Mouse (Mus musculus) brown adipose tissue, adult 24 weeks (tissue): ENCODE data around the gene Gm4737. TPM values are rescaled to one million over a fixed set of nuclear protein-coding genes. Genes with fewer than 3 reads are reported as not detected.
"Not testable (repeated sequence)": the region's sequence is repeated elsewhere in the genome, so short reads cannot be mapped to it uniquely, and the experiment has no call there.

Source experiments
- H3K27ac ChIP-seq: fragments of 200-500 bp; replicated peaks from 2 replicates; pipeline ENCODE4 v1.5.1; 2012; ENCODE audit warnings: low read depth, mild to moderate bottlenecking, low read length
- H3K4me1 ChIP-seq: fragments of 200-500 bp; 2 replicates; pipeline ENCODE4 v1.6.1; 2012; ENCODE audit warnings: low read length, mixed read lengths; ENCODE audit not compliant: control insufficient read depth, insufficient read depth, insufficient read length
- H3K4me3 ChIP-seq: fragments of 200-500 bp; 2 replicates; pipeline ENCODE4 v1.5.1; 2012; ENCODE audit warnings: low read depth, mild to moderate bottlenecking, low read length, moderate library complexity; ENCODE audit not compliant: insufficient read depth
- polyA plus RNA-seq: library from polyadenylated mRNA; stranded (reverse); fragments of >200 nt; gene quantifications from 2 replicates; pipeline ENCODE4 v1.2.4, GENCODE M21; 2012; ENCODE audit not compliant: missing spikeins, insufficient read depth, insufficient read length

Gm4737 gene
- polyA plus RNA-seq: 5.3 and 14.3 TPM in 2 replicates

DNA sequence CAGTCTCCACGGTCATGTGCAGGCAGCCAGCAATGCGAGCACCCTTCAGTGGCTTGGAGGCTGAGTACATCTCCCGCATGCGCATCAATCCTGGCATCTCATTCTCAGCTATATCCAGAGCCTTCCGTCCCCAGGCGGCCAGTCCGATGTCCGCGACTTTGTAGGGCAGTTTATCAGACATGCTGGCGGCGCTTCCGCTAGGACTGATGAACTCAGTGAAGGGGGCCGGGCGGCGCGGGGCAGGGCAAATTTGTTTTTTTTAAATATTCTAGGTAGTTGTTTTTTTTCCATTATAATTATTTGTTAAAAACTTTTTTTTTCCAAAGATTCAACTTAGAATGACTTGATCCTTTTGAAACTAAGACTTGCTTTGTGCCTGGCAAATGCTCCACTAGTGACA is at the start of gene Gm4737:
Gm4737 (minus strand) TSS at position 246 of the 400 bp plus-strand sequence.
- H3K27ac ChIP-seq, H3K4me1 ChIP-seq, H3K4me3 ChIP-seq: not testable (repeated sequence)

- Histone ChIP-seq H3K27ac (no peak overlapping the region), H3K4me1 (no peaks in the 10 kb centered on the region), H3K4me3 (no peak overlapping the region)
Observed at GRCm38 (mm10) chr16:46195792-46196191, 40.9 kb upstream of the Gm4737 start.

GRCm38 (mm10) chr16:46183096-46183495 is 28.2 kb upstream of the Gm4737 start:
- no peaks in the 10 kb centered on the region for H3K4me1 ChIP-seq
- no peak overlapping the region for H3K4me3 ChIP-seq
- H3K27ac ChIP-seq: no peak overlapping the region

GRCm38 (mm10) chr16:46178121-46178801 is 23.4 kb upstream of the Gm4737 start:
- no peaks in the 10 kb centered on the region for H3K4me1 ChIP-seq
- no peak overlapping the region for H3K27ac ChIP-seq
- H3K4me3 ChIP-seq: no peak overlapping the region

GRCm38 (mm10) chr16:46173039-46173438 is 18.2 kb upstream of the Gm4737 start:
- Histone ChIP-seq H3K4me3 (no peak overlapping the region), H3K4me1 (no peaks in the 10 kb centered on the region), H3K27ac (no peak overlapping the region)

DNA sequence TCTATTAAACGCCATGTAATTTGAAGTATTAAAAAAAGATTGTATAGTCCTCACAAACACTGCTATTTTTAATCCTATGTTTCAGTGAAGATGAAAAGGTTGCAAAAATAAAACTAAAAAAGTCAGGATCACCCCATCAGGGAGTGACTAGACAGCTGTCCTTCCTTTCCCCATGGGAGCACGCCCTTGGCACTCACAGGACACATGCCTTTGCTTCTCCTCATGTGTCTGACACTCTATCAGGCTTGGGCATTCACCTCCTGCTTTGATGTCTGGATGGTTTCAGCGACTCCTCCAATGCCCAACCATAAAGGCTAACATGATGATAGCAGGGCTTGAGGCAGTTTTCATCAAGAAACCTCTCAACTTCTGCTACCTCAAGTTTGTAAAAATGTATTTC is 12.1 kb upstream of the Gm4737 start:
- Histone ChIP-seq H3K4me1 (no peaks in the 10 kb centered on the region), H3K4me3 (no peak overlapping the region), H3K27ac (no peak overlapping the region)

DNA sequence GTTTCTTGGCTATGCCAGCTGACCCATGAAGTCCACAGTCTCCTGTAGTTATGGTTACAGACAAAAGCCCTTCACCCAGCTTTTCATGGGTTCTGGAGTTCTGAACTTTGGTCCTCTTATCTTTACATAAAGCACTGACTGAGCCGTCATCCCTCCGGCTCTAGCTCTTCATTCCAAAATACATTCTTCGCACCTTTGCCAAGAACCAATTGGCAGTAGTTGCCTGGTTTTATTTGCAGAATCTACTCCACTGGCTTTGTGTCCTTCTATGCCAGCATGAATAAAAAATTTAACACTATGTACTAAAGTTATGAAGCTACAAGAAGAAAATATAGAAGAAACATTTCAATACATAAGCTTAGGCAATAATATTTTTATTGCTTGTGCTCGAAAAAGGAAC is 10.4 kb upstream of the Gm4737 start:
- H3K4me1 ChIP-seq: no peaks in the 10 kb centered on the region
- no peak overlapping the region for H3K27ac ChIP-seq
- H3K4me3 ChIP-seq: no peak overlapping the region

DNA sequence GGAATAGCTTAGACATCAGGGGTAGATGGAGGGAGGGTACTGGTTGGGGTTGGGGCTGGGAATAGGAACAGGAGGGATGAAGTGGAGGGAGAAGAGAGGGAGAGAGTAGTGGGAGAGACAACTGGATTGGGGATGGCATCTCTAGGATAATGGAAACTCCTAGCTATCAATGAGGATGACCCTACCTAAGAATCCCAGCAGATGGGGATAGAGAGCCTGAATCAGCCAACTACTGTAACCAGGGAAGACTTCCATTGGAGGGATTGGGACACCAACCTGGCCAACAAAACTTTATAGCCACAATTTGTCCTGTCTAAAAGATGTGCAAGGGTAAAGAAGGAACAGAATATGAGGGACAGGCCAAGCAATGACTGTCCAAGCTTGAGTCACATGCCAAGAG is 3.7 kb downstream of the Gm4737 start:
- H3K27ac ChIP-seq: no peak overlapping the region
- H3K4me3 ChIP-seq: no peak overlapping the region
- H3K4me1 ChIP-seq: no peaks in the 10 kb centered on the region

GRCm38 (mm10) chr16:46148661-46149341 is 6.1 kb downstream of the Gm4737 start:
- Histone ChIP-seq H3K27ac (no peak overlapping the region), H3K4me3 (no peak overlapping the region), H3K4me1 (no peaks in the 10 kb centered on the region)

DNA sequence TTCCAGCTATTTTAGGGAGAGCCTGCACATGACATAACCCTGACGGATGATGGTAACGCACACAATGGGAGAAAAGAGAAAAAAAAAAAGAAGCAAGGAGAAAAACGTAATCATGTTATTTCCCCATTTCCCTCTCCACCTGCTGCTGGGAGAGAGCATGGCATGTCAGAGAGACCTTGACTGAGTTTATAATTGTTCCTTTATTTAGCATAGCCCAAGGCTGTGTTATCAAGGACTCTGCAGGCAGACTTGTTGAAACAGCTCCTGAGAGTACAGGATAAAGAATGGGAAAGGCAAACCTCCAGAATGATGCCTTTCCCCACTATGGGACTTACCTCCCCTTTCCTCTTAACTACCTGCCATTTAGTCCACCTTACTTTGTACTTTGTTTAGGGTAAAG is 7.9 kb downstream of the Gm4737 start:
- Histone ChIP-seq H3K4me1 (no peaks in the 10 kb centered on the region), H3K27ac (no peak overlapping the region), H3K4me3 (no peak overlapping the region)

DNA sequence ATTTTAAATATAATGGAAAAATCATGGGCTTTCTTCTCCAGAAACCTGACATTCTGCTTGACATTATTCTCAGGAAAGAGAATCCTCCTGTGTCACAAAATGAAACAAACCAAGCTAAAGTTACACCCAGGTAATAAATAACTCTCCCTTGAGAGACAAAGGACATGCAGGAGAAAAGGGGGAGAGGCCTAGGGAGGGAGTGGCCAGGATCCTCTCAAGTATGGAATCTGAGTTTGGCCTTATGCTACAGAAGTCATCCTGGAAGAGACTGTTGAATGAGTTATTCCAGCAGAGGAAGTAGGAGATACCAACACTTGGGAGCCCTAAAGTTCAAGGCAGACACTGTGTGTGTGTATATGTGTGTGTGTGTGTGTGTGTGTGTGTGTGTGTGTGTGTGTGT is 32.6 kb downstream of the Gm4737 start:
- H3K4me1 ChIP-seq: no peaks in the 10 kb centered on the region
- H3K4me3 ChIP-seq: no peak overlapping the region
- H3K27ac ChIP-seq: no peak overlapping the region

GRCm38 (mm10) chr16:46121420-46121819 is 33.5 kb downstream of the Gm4737 start:
- Histone ChIP-seq H3K4me1 (no peaks in the 10 kb centered on the region), H3K4me3 (no peak overlapping the region), H3K27ac (no peak overlapping the region)

DNA sequence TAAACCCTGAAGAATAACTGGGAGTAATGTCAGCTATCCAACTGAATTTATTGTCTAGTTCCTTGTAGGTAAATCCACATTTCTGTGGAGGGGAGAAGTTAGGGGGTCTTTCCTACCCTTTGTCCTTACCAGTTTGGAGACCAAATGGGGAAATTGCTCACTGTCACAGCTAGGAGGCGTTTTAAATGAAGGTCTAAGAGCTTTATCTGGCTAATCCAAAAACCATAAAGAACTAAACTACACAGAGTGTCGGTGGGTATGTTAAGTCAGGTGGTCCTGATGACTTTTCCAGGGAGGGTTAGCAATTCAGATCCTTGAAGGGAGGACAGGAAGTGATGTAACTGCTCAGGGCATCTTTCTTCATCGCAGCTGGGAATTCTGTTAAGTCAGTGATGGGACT is 34.3 kb downstream of the Gm4737 start:
- Histone ChIP-seq H3K4me1 (no peaks in the 10 kb centered on the region), H3K4me3 (no peak overlapping the region), H3K27ac (no peak overlapping the region)

GRCm38 (mm10) chr16:46120020-46120419 is 34.9 kb downstream of the Gm4737 start, which contains the start of gene Cd96:
Gene Cd96, minus strand, starts transcription at chr16:46120251.
- no peak within 1 kb of the TSS for H3K27ac ChIP-seq
- H3K4me1 ChIP-seq: no peaks in the 10 kb centered on the region
- H3K4me3 ChIP-seq: no peak within 1 kb of the TSS

GRCm38 (mm10) chr16:46117645-46118044 is 37.2 kb downstream of the Gm4737 start:
- H3K27ac ChIP-seq: no peak overlapping the region
- no peaks in the 10 kb centered on the region for H3K4me1 ChIP-seq
- no peak overlapping the region for H3K4me3 ChIP-seq

DNA sequence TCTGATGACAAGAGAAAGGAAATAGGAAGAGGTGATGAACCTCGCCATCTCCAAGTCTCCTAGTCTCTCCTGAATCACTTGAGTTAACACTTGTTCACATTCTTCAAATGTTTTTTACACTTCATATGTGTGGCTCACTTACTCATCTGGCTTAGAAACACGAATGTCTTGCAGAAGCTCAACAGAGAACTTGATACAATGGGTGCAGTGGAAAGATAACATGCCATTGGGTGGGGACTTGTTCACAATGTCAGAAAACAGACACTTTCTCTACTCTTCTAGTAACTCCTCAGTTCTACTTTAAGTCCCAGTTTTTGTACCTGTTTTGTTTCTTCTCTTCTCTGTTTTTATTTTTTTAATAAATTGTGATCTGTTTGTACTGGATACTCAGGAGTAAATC is 40.1 kb downstream of the Gm4737 start:
- Histone ChIP-seq H3K4me3 (no peak overlapping the region), H3K4me1 (no peaks in the 10 kb centered on the region), H3K27ac (no peak overlapping the region)
